Mouse (Mus musculus) midbrain, embryonic 15.5 days (tissue): ENCODE data around the gene Tmem267. TPM values are rescaled to one million over a fixed set of nuclear protein-coding genes. Genes with fewer than 3 reads are reported as not detected.
"Not testable (repeated sequence)": the region's sequence is repeated elsewhere in the genome, so short reads cannot be mapped to it uniquely, and the experiment has no call there.

Experiments used
- ATAC-seq: fragments of 200-750 bp; cut with Nextera tagmentation; replicated peaks from 2 replicates; pipeline ENCODE4 v1.8.0; 2017; ENCODE audit warnings: moderate TSS enrichment
- H3K27ac ChIP-seq: fragments of 300-500 bp; sonication (generic); 2 replicates; pipeline ENCODE4 v1.5.1; 2015; ENCODE audit warnings: mild to moderate bottlenecking, inconsistent platforms
- H3K27me3 ChIP-seq: fragments of 300-500 bp; sonication (generic); replicated peaks from 2 replicates; pipeline ENCODE4 v1.6.1; 2015; ENCODE audit warnings: inconsistent platforms
- H3K36me3 ChIP-seq: fragments of 300-500 bp; sonication (generic); replicated peaks from 2 replicates; pipeline ENCODE4 v1.6.1; 2015; ENCODE audit warnings: inconsistent platforms
- H3K4me1 ChIP-seq: fragments of 300-500 bp; sonication (generic); 2 replicates; pipeline ENCODE4 v1.6.1; 2015; ENCODE audit warnings: inconsistent platforms
- H3K4me2 ChIP-seq: fragments of 300-500 bp; sonication (generic); 2 replicates; pipeline ENCODE4 v1.6.1; 2015; ENCODE audit warnings: inconsistent platforms, mild to moderate bottlenecking, moderate library complexity
- H3K4me3 ChIP-seq: fragments of 300-500 bp; sonication (generic); 2 replicates; pipeline ENCODE4 v1.5.1; 2015; ENCODE audit warnings: mild to moderate bottlenecking, inconsistent platforms
- H3K9ac ChIP-seq: fragments of 300-500 bp; sonication (generic); 2 replicates; pipeline ENCODE4 v1.6.1; 2015; ENCODE audit warnings: mild to moderate bottlenecking, inconsistent platforms
- H3K9me3 ChIP-seq: fragments of 300-500 bp; sonication (generic); 2 replicates; pipeline ENCODE4 v1.6.1; 2016; ENCODE audit warnings: inconsistent platforms
- WGBS: fragments of 180-500 bp; shearing (Covaris S2); methylation state at CpG from one replicate; pipeline ENCODE4 v1.1.7; 2015; ENCODE audit warnings: mixed read lengths; 5-methylcytosine and 5-hydroxymethylcytosine counted together
- polyA plus RNA-seq: library from polyadenylated mRNA; unstranded; fragments of >200 nt; fragmentation: Nextera tagmentation; extraction: Ambion mirVana; gene quantifications from 2 replicates; pipeline ENCODE4 v1.2.1, GENCODE M21; 2015

The Tmem267 gene
- polyA plus RNA-seq, 1 experiment from 2014 or later, result 3.7 TPM

DNA sequence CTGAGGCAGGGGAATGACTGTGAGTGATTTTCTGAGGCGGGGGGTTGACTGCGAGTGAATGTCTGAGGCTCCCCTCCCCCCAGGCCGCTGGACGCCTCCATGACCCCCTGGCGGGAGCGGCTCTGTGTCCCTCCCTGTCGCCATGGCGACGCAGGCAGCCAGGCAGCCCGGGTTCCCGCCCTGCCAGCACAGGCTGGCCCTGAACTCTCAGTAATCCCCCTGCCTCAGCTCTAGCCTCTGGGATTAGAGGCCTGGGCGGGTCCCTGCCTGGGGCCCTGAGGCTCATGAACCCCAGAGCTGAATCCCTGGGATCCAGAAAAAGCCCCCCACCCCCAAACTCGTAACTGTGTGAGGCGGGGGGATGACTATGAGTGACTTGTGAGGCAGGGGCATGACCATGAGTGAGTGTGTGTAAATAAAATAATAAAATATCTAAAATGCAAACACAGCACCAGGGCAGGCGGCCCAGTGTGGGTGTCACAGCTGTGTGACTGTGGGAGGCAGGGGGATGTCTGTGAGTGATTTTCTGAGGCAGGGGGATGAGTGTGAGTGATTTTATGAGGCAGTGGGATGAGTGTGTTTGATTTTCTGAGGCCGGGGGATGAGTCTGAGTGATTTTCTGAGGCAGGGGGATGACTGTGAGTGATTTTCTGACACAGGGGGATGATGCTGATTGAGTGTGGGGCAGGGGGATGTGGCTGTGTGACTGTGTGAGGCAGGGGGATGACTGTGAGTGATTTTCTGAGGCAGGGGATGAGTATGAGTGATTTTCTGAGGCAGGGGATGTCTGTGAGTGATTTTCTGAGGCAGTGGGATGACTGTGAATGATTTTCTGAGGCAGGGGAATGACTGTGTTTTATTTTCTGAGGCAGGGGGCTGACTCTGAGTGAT lies 108.7 kb downstream of the Tmem267 start:
- not testable (repeated sequence) for H3K4me2 ChIP-seq, H3K27me3 ChIP-seq, H3K27ac ChIP-seq, H3K9ac ChIP-seq, H3K4me1 ChIP-seq, H3K36me3 ChIP-seq, H3K4me3 ChIP-seq
- WGBS, result 67% methylated on average over 16 of the region's 16 CpGs
- peaks cover 16% of the 10 kb centered on the region for H3K9me3 ChIP-seq
- ATAC-seq, result peak; percentile 94

DNA sequence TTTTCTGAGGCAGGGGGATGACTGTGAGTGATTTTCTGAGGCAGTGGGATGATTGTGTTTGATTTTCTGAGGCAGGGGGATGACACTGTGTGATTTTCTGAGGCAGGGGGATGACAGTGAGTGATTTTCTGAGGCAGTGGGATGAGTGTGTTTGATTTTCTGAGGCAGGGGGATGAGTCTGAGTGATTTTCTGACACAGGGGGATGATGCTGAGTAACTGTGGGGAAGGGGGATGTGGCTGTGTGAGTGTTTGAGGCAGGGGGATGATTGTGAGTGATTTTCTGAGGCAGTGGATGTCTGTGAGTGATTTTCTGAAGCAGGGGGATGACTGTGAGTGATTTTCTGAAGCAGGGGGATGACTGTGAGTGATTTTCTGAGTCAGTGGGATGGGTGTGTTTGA lies 110.6 kb downstream of the Tmem267 start:
- H3K9me3 ChIP-seq, result peaks cover 19% of the 10 kb centered on the region
- not testable (repeated sequence) for H3K27ac ChIP-seq, H3K36me3 ChIP-seq, ATAC-seq, H3K9ac ChIP-seq, H3K4me1 ChIP-seq, H3K4me2 ChIP-seq, H3K27me3 ChIP-seq, H3K4me3 ChIP-seq

DNA sequence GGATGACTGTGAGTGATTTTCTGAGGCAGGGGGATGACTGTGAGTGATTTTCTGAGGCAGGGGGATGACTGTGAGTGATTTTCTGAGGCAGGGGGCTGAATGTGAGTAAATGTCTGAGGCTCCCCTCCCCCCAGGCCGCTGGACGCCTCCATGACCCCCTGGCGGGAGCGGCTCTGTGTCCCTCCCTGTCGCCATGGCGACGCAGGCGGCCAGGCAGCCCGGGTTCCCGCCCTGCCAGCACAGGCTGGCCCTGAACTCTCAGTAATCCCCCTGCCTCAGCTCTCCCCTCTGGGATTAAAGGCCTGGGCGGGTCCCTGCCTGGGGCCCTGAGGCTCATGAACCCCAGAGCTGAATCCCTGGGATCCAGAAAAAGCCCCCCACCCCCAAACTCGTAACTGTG lies 111.2 kb downstream of the Tmem267 start:
- 79% methylated on average over 12 of the region's 12 CpGs for WGBS
- H3K4me1 ChIP-seq, H3K9ac ChIP-seq, H3K4me2 ChIP-seq, ATAC-seq, H3K27me3 ChIP-seq, H3K36me3 ChIP-seq, H3K4me3 ChIP-seq, H3K27ac ChIP-seq: not testable (repeated sequence)
- H3K9me3 ChIP-seq, result peaks cover 24% of the 10 kb centered on the region

DNA sequence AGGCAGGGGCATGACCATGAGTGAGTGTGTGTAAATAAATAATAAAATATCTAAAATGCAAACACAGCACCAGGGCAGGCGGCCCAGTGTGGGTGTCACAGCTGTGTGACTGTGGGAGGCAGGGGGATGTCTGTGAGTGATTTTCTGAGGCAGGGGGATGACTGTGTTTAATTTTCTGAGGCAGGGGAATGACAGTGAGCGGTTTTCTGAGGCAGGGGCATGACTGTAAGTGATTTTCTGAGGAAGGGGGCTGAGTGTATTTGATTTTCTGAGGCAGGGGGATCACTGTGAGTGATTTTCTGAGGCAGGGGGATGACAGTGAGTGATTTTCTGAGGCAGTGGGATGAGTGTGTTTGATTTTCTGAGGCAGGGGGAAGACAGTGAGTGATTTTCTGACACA lies 111.7 kb downstream of the Tmem267 start:
- H3K4me3 ChIP-seq, H3K27ac ChIP-seq, ATAC-seq, H3K4me2 ChIP-seq, H3K27me3 ChIP-seq, H3K4me1 ChIP-seq, H3K9ac ChIP-seq, H3K36me3 ChIP-seq: not testable (repeated sequence)
- peaks cover 27% of the 10 kb centered on the region for H3K9me3 ChIP-seq
- 58% methylated on average over 2 of the region's 2 CpGs for WGBS

DNA sequence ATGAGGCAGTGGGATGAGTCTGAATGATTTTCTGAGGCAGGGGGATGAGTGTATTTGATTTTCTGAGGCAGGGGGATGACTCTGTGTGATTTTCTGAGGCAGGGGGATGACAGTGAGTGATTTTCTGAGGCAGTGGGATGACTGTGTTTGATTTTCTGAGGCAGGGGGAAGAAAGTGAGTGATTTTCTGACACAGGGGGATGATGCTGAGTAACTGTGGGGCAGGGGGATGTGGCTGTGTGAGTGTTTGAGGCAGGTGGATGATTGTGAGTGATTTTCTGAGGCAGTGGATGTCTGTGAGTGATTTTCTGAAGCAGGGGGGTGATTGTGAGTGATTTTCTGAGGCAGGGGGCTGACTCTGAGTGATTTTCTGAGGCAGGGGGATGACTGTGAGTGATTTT lies 112.3 kb downstream of the Tmem267 start:
- not testable (repeated sequence) for H3K4me2 ChIP-seq, H3K9ac ChIP-seq, H3K27me3 ChIP-seq, H3K4me1 ChIP-seq, H3K4me3 ChIP-seq, ATAC-seq, H3K27ac ChIP-seq, H3K36me3 ChIP-seq
- H3K9me3 ChIP-seq, result peaks cover 27% of the 10 kb centered on the region

DNA sequence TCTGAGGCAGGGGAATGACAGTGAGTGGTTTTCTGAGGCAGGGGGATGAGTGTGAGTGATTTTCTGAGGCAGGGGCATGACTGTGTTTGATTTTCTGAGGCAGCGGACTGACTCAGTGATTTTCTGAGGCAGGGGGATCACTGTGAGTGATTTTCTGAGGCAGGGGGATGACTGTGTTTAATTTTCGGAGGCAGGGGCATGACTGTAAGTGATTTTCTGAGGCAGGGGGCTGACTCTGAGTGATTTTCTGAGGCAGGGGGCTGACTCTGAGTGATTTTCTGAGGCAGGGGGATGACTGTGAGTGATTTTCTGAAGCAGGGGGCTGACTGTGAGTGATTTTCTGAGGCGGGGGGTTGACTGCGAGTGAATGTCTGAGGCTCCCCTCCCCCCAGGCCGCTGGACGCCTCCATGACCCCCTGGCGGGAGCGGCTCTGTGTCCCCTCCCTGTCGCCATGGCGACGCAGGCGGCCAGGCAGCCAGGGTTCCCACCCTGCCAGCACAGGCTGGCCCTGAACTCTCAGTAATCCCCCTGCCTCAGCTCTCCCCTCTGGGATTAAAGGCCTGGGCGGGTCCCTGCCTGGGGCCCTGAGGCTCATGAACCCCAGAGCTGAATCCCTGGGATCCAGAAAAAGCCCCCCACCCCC lies 115.0 kb downstream of the Tmem267 start:
- not testable (repeated sequence) for ATAC-seq, H3K4me2 ChIP-seq, H3K4me3 ChIP-seq, H3K36me3 ChIP-seq, H3K4me1 ChIP-seq, H3K9ac ChIP-seq, H3K27me3 ChIP-seq, H3K27ac ChIP-seq
- WGBS, result 56% methylated on average over 13 of the region's 13 CpGs
- peaks cover 16% of the 10 kb centered on the region; the same call in 1 of the 2 replicates for H3K9me3 ChIP-seq

DNA sequence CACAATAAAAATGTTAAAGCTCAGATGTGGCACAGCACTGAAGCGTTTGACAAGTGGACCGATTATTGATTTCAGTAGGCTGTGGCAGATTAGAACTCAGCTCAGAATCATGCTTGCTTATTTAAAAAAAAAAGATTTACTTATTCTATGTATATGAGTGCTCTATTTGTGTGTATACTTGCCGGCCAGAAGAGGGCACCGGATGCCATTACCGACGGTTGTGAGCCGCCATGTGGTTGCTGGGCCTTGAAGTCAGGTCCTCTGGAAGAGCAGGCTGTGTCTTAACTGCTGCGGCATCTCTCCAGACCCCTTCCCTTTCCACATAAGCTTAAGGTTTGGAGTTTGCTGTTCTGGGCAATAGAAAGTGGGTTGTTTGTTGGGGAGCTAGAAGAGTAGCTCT lies 116.1 kb downstream of the Tmem267 start:
- H3K27me3 ChIP-seq, H3K4me2 ChIP-seq, H3K4me1 ChIP-seq, H3K36me3 ChIP-seq, H3K4me3 ChIP-seq, H3K9ac ChIP-seq, H3K27ac ChIP-seq: not testable (repeated sequence)
- ATAC-seq, result 0 out of 2 replicates have a peak, but pooled peaks have one; percentile 34
- 94% methylated on average over 8 of the region's 8 CpGs for WGBS
- peaks cover 11% of the 10 kb centered on the region; the same call in 1 of the 2 replicates for H3K9me3 ChIP-seq

DNA sequence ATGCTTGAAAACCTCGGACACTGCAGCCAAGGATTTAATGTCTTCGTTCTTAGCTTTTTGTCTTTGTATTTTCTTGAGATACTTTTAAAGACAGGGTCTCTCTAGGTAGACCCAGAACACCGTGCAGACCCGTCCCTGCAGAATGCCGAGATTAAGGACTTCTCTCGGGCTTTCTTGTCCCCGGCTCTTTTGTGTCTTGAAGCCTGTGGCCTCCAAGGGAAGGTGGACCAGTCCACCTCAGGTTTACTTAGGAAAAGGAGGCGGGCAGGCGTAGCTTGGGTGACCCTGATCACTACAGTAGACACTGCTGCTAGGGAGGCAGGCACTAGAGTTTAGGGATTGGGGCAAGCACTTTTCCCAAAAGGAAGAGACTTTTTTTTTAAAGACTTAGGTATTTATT lies 116.5 kb downstream of the Tmem267 start:
- H3K27ac ChIP-seq, H3K4me2 ChIP-seq, H3K4me1 ChIP-seq, H3K27me3 ChIP-seq, H3K4me3 ChIP-seq, H3K36me3 ChIP-seq, H3K9ac ChIP-seq: not testable (repeated sequence)
- WGBS, result 90% methylated on average over 8 of the region's 9 CpGs
- ATAC-seq, result peak; percentile 43
- peaks cover 11% of the 10 kb centered on the region; the same call in 1 of the 2 replicates for H3K9me3 ChIP-seq

DNA sequence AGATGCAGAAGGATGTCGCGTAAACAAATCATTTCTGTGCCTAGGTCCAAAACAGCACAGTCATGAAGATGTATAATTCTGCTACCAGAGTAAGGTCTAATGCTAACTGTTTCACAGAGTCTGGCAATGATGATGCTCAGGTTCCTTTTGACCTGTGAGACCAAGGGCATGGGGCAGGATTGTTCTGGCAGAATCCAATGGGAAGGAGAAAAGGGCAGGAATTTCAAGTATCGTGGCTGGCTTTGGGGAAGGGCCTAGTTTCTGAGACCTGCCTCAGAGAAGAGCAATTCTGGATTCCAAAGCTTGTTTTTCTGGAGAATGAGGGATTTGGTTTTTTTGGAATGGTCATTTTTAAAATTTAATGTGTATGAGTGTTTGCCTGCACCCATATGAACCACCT lies 131.0 kb downstream of the Tmem267 start:
- H3K9me3 ChIP-seq, result no peaks in the 10 kb centered on the region
- H3K4me3 ChIP-seq, result no peak overlapping the region
- WGBS, result 94% methylated on average over 3 of the region's 3 CpGs
- no peak overlapping the region for H3K27ac ChIP-seq
- H3K4me1 ChIP-seq, result no peaks in the 10 kb centered on the region
- no peaks in the 10 kb centered on the region for H3K27me3 ChIP-seq
- no peak overlapping the region for H3K9ac ChIP-seq
- H3K36me3 ChIP-seq, result no peaks in the 10 kb centered on the region
- no peak overlapping the region for H3K4me2 ChIP-seq
- ATAC-seq, result no peak

DNA sequence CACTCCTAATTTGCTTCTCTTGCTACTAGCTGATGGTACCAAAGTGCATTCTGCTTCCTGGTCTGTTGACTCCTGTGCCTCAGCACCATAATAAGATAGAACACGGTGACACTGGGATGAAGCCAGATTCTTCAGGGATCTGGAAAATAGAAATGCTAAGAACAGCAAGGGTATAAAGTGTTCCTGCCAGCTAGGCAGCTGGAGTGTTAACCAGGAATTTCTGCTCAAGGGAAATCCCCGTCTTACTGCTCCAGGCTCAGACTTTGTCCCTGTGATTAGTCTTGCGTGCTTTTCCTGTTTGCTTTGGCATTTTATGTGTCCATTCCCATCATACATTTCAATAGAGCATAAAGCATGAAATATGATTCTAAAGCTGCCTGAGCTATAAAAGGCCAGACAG lies 131.9 kb downstream of the Tmem267 start:
- ATAC-seq, result no peak
- no peak overlapping the region for H3K27ac ChIP-seq
- 88% methylated on average over 3 of the region's 3 CpGs for WGBS
- no peaks in the 10 kb centered on the region for H3K36me3 ChIP-seq
- no peaks in the 10 kb centered on the region for H3K27me3 ChIP-seq
- no peaks in the 10 kb centered on the region for H3K9me3 ChIP-seq
- no peak overlapping the region for H3K9ac ChIP-seq
- H3K4me3 ChIP-seq, result no peak overlapping the region
- no peaks in the 10 kb centered on the region for H3K4me1 ChIP-seq
- H3K4me2 ChIP-seq, result no peak overlapping the region

DNA sequence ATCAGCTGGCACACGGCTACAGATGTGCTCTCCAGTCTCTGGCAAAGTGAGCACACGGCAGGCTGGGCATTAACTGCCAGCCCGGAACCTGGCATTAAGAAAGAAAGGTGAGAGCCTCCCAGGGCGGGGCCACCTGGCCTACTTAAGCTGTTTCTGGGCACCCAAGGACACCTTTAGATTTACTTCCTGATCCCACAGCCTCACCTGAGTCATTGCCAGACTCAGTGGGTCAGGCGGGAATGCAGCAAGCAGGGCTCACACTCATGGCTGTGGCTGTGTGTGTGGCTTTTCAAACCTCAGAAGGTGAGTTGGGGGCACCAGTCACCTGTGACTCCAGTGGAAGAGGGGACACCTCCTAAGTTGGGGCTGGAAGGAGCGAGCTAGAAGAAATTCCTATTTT lies 135.8 kb downstream of the Tmem267 start, which contains the start of gene Ccl28:
Gene Ccl28, plus strand, starts transcription at position 186 of the 400 bp plus-strand sequence.
- Histone ChIP-seq H3K9me3 (no peaks in the 10 kb centered on the region), H3K27ac (no peak within 1 kb of the TSS), H3K27me3 (no peaks in the 10 kb centered on the region), H3K4me3 (no peak within 1 kb of the TSS), H3K36me3 (no peaks in the 10 kb centered on the region), H3K4me2 (no peak within 1 kb of the TSS), H3K9ac (no peak within 1 kb of the TSS), H3K4me1 (no peaks in the 10 kb centered on the region)
- no peak for ATAC-seq
- 85% methylated on average over 6 of the region's 6 CpGs for WGBS

DNA sequence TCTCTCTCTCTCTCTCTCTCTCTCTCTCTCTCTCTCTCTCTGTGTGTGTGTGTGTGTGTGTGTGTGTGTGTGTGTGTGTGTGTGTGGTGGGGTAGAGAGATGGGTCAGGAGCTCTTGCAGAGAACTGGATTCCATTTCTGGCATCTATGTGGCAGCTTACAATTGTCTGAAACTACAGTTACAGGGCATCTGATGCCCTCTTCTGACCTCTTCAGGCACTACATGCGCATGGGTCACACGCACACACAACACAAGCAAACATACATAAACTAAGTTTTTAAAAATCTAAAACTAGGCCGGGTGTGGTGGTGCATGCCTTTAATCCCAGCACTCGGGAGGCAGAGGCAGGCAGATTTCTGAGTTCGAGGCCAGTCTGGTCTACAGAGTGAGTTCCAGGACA lies 138.1 kb downstream of the Tmem267 start:
- not testable (repeated sequence) for H3K9me3 ChIP-seq, H3K4me1 ChIP-seq, ATAC-seq, H3K9ac ChIP-seq, H3K4me2 ChIP-seq, H3K27me3 ChIP-seq, H3K36me3 ChIP-seq, H3K27ac ChIP-seq, H3K4me3 ChIP-seq
- 81% methylated on average over 5 of the region's 5 CpGs for WGBS
